30 mouse cellular contexts compared by ENCODE assay signal in genomic region chrX:6658820-6659324, GRCm38 (mm10).
"Had no signal": no experiment of that assay in that cellular context is flagged by ENCODE, and none has a peak within 500 bp of the region (broad histone marks: within the 10 kb centered on the region; RNA-seq: fewer than 3 reads in every experiment).

No protein-coding gene starts in this region.

- DNase-seq: left cerebral cortex, postnatal 4 days; liver; liver, embryonic 13.5 days; liver, postnatal 0 days; lung, adult 18-20 months; lung, adult 2 months; lung, embryonic 14.5 days; lung, postnatal 10 days; lung, postnatal 14 days; lung, postnatal 36 days; lung, postnatal 4 days; midbrain, embryonic 14.5 days had no signal

- H3K4me3 ChIP-seq: limb, embryonic 10.5 days; limb, embryonic 12.5 days; limb, embryonic 13.5 days; limb, embryonic 15.5 days; liver, embryonic 12.5 days; liver, embryonic 13.5 days; liver, embryonic 15.5 days; lung, embryonic 15.5 days; megakaryocyte, embryonic 14.5 days; midbrain, embryonic 10.5 days; midbrain, embryonic 12.5 days; midbrain, embryonic 13.5 days; midbrain, embryonic 15.5 days; myocyte; neural tube, embryonic 12.5 days had no signal

- H3K36me3 ChIP-seq: limb, embryonic 10.5 days; limb, embryonic 12.5 days; limb, embryonic 13.5 days; limb, embryonic 15.5 days; liver, embryonic 12.5 days; liver, embryonic 13.5 days; liver, embryonic 15.5 days; lung, embryonic 15.5 days; midbrain, embryonic 10.5 days; midbrain, embryonic 12.5 days; midbrain, embryonic 13.5 days; midbrain, embryonic 15.5 days; neural tube, embryonic 12.5 days had no signal

- H3K4me1 ChIP-seq: limb, embryonic 10.5 days; limb, embryonic 12.5 days; limb, embryonic 13.5 days; limb, embryonic 15.5 days; liver, embryonic 12.5 days; liver, embryonic 13.5 days; liver, embryonic 15.5 days; lung, embryonic 15.5 days; megakaryocyte, embryonic 14.5 days; midbrain, embryonic 10.5 days; midbrain, embryonic 12.5 days; midbrain, embryonic 13.5 days; midbrain, embryonic 15.5 days; neural tube, embryonic 12.5 days had no signal

- H3K9me3 ChIP-seq: limb, embryonic 10.5 days; limb, embryonic 12.5 days; limb, embryonic 13.5 days; limb, embryonic 15.5 days; liver, embryonic 12.5 days; liver, embryonic 13.5 days; liver, embryonic 15.5 days; lung, embryonic 15.5 days; megakaryocyte, embryonic 14.5 days; midbrain, embryonic 10.5 days; midbrain, embryonic 12.5 days; midbrain, embryonic 13.5 days; midbrain, embryonic 15.5 days; neural tube, embryonic 12.5 days had no signal

- H3K4me2 ChIP-seq: limb, embryonic 12.5 days; limb, embryonic 13.5 days; limb, embryonic 15.5 days; liver, embryonic 11.5 days; liver, embryonic 12.5 days; liver, embryonic 13.5 days; liver, embryonic 15.5 days; lung, embryonic 14.5 days; lung, embryonic 15.5 days; midbrain, embryonic 11.5 days; midbrain, embryonic 12.5 days; midbrain, embryonic 13.5 days; midbrain, embryonic 15.5 days; neural tube, embryonic 12.5 days had no signal

- H3K27ac ChIP-seq: limb, embryonic 10.5 days; limb, embryonic 12.5 days; limb, embryonic 13.5 days; limb, embryonic 15.5 days; liver, embryonic 12.5 days; liver, embryonic 13.5 days; liver, embryonic 14.5 days; liver, embryonic 15.5 days; lung, embryonic 15.5 days; macrophage; midbrain, embryonic 10.5 days; midbrain, embryonic 12.5 days; midbrain, embryonic 13.5 days; midbrain, embryonic 15.5 days; neural tube, embryonic 12.5 days had no signal

- H3K9ac ChIP-seq: limb, embryonic 12.5 days; limb, embryonic 13.5 days; limb, embryonic 15.5 days; liver, embryonic 12.5 days; liver, embryonic 13.5 days; liver, embryonic 14.5 days; liver, embryonic 15.5 days; liver, postnatal 0 days; lung, embryonic 14.5 days; lung, embryonic 15.5 days; midbrain, embryonic 12.5 days; midbrain, embryonic 13.5 days; midbrain, embryonic 15.5 days; neural tube, embryonic 12.5 days had no signal

- H3K27me3 ChIP-seq: limb, embryonic 12.5 days; limb, embryonic 13.5 days; limb, embryonic 15.5 days; liver, embryonic 12.5 days; liver, embryonic 13.5 days; liver, embryonic 15.5 days; lung, embryonic 15.5 days; megakaryocyte, embryonic 14.5 days; midbrain, embryonic 12.5 days; midbrain, embryonic 13.5 days; midbrain, embryonic 15.5 days; neural tube, embryonic 12.5 days had no signal
